In the genomic region with DNA sequence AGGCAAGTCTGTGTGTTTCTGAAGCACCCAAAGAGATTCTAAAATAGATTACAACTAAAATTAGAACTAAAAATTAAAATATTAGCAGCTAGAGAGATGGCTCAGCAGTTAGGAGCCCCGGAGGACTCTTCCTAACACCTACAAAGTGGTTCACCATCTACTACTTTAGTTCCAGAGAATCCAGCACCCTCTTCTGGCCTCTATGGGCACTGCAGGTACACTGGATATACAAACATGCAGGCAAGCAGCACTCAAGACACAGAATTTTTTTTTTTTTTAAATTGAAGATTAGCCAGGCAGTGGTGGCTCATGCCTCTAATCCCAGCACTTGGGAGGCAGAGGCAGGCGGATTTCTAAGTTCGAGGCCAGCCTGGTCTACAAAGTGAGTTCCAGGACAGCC, we compare ENCODE assay signal across 10 mouse cellular contexts. TPM values are rescaled to one million over a fixed set of nuclear protein-coding genes. Genes with fewer than 3 reads are reported as not detected.
DNase-seq lines count a peak whose midpoint lies in the region.
"Had no signal": no experiment of that assay in that cellular context is flagged by ENCODE, and none has a peak within 500 bp of the region (broad histone marks: within the 10 kb centered on the region; RNA-seq: fewer than 3 reads in every experiment).

No protein-coding gene starts in this region.

- DNase-seq in gastrocnemius, postnatal 10 days = peak; percentile 35
- DNase-seq in gastrocnemius, postnatal 25 days = no peak
- peak; percentile 54 to 68 for DNase-seq in right cerebral cortex, adult 2 months (ENCODE audit: low spot score in 2 of 2)
- DNase-seq in right cerebral cortex, postnatal 25 days = no peak
- DNase-seq in c-Kit-positive CD71-negative TER-119-negative erythroid progenitor cells, embryonic 14.5 days (ENCODE audit: low read depth) = peak; percentile 65
- peak; percentile 52 for DNase-seq in left cerebral cortex, postnatal 4 days
- peak; percentile 63 for DNase-seq in thymus, postnatal 0 days (ENCODE audit: low spot score)
- no peak for DNase-seq in urinary bladder, adult 2 months (ENCODE audit: low spot score)

- intact Hi-C loops in left cerebral cortex, postnatal 4 days (cut with DNase I) = no loop called here

RNA-seq across cellular contexts. Expression of a gene that starts 8.1 kb away (rescaled TPM):
- 1 to 10 TPM; 6.4 to 7.1 TPM for total RNA-seq in gastrocnemius, postnatal 10 days (2021)
- total RNA-seq in gastrocnemius, postnatal 25 days (2021) = 1 to 10 TPM; 4.6 to 5.0 TPM
- total RNA-seq in left cerebral cortex, postnatal 4 days (2021) = 1 to 10 TPM; 1.9 TPM
- polyA plus RNA-seq in thymus, postnatal 0 days (2015; fragmentation: Nextera tagmentation; extraction: Ambion mirVana) = 1.5 and 2.0 TPM in 2 replicates
- polyA plus RNA-seq in urinary bladder, adult 2 months (2012; rRNA removed) = 1.4 and 2.4 TPM in 2 replicates

RNA-seq across cellular contexts. Expression of a gene that starts 8.8 kb away (rescaled TPM):
- total RNA-seq in gastrocnemius, postnatal 10 days (2021) = 10 to 100 TPM; 70.3 to 80.6 TPM
- total RNA-seq in gastrocnemius, postnatal 25 days (2021) = 10 to 100 TPM; 37.0 to 41.9 TPM
- total RNA-seq in left cerebral cortex, postnatal 4 days (2021) = 100 to 1,000 TPM; 159 to 164 TPM
- polyA plus RNA-seq in thymus, postnatal 0 days (2015; fragmentation: Nextera tagmentation; extraction: Ambion mirVana) = 102 and 107 TPM in 2 replicates
- 96.2 and 97.4 TPM in 2 replicates for polyA plus RNA-seq in urinary bladder, adult 2 months (2012; rRNA removed)

RNA-seq across cellular contexts. Expression of a gene that starts 45.8 kb away (rescaled TPM):
- total RNA-seq in gastrocnemius, postnatal 10 days (2021) = 10 to 100 TPM; 22.2 to 23.7 TPM
- 10 to 100 TPM; 23.2 to 23.8 TPM for total RNA-seq in gastrocnemius, postnatal 25 days (2021)
- total RNA-seq in left cerebral cortex, postnatal 4 days (2021) = 10 to 100 TPM; 49.3 to 51.0 TPM
- polyA plus RNA-seq in thymus, postnatal 0 days (2015; fragmentation: Nextera tagmentation; extraction: Ambion mirVana) = 33.6 and 36.8 TPM in 2 replicates
- 15.8 and 17.2 TPM in 2 replicates for polyA plus RNA-seq in urinary bladder, adult 2 months (2012; rRNA removed)

RNA-seq across cellular contexts. Expression of a gene that starts 58.1 kb away (rescaled TPM):
- total RNA-seq in gastrocnemius, postnatal 10 days (2021) = 10 to 100 TPM; 54.2 to 59.1 TPM
- total RNA-seq in gastrocnemius, postnatal 25 days (2021) = 10 to 100 TPM; 29.2 to 33.2 TPM
- 100 to 1,000 TPM; 111 to 120 TPM for total RNA-seq in left cerebral cortex, postnatal 4 days (2021)
- 87.5 and 90.5 TPM in 2 replicates for polyA plus RNA-seq in thymus, postnatal 0 days (2015; fragmentation: Nextera tagmentation; extraction: Ambion mirVana)
- 106 and 115 TPM in 2 replicates for polyA plus RNA-seq in urinary bladder, adult 2 months (2012; rRNA removed)

RNA-seq across cellular contexts. Expression of a gene that starts 59.7 kb away (rescaled TPM):
- total RNA-seq in gastrocnemius, postnatal 10 days (2021) = not detected
- not detected for total RNA-seq in gastrocnemius, postnatal 25 days (2021)
- not detected for total RNA-seq in left cerebral cortex, postnatal 4 days (2021)
- polyA plus RNA-seq in thymus, postnatal 0 days (2015; fragmentation: Nextera tagmentation; extraction: Ambion mirVana) = 0.05 TPM in 1 of 2 replicates, not detected in the other
- polyA plus RNA-seq in urinary bladder, adult 2 months (2012; rRNA removed) = not detected in 2 replicates
- polyA plus RNA-seq: embryonic facial prominence, embryonic 12.5 days; neural tube, embryonic 14.5 days had no signal

Comparison
In these comparisons a context has a peak if more than half of its experiments do, and no peak if none do; other contexts are left out.
1. DNase-seq: peak in gastrocnemius, postnatal 10 days (single experiment), right cerebral cortex, adult 2 months (2 of 2), c-Kit-positive CD71-negative TER-119-negative erythroid progenitor cells, embryonic 14.5 days (single experiment), left cerebral cortex, postnatal 4 days (single experiment) and thymus, postnatal 0 days (single experiment); none in gastrocnemius, postnatal 25 days (single experiment), right cerebral cortex, postnatal 25 days (single experiment) and urinary bladder, adult 2 months (single experiment).